Mouse (Mus musculus) forebrain, embryonic 15.5 days (tissue): Measurements from ENCODE around the gene Tktl1. TPM values are rescaled to one million over a fixed set of nuclear protein-coding genes. Genes with fewer than 3 reads are reported as not detected.

Source experiments
- ATAC-seq: fragments of 200-750 bp; cut with Nextera tagmentation; replicated peaks from 2 replicates; pipeline ENCODE4 v1.8.0; 2017; ENCODE audit warnings: mild to moderate bottlenecking, moderate TSS enrichment, moderate library complexity
- H3K27ac ChIP-seq: fragments of 300-500 bp; sonication (generic); replicated peaks from 2 replicates; pipeline ENCODE4 v1.5.1; 2015; ENCODE audit warnings: mild to moderate bottlenecking, inconsistent platforms
- H3K27me3 ChIP-seq: fragments of 300-500 bp; sonication (generic); 2 replicates; pipeline ENCODE4 v1.6.1; 2015; ENCODE audit warnings: inconsistent platforms
- H3K36me3 ChIP-seq: fragments of 300-500 bp; sonication (generic); 2 replicates; pipeline ENCODE4 v1.6.1; 2015; ENCODE audit warnings: mild to moderate bottlenecking, inconsistent platforms
- H3K4me1 ChIP-seq: fragments of 300-500 bp; sonication (generic); 2 replicates; pipeline ENCODE4 v1.6.1; 2015; ENCODE audit warnings: inconsistent platforms
- H3K4me2 ChIP-seq: fragments of 300-500 bp; sonication (generic); replicated peaks from 2 replicates; pipeline ENCODE4 v1.6.1; 2015; ENCODE audit warnings: mild to moderate bottlenecking, inconsistent platforms
- H3K4me3 ChIP-seq: fragments of 300-500 bp; sonication (generic); 2 replicates; pipeline ENCODE4 v1.5.1; 2015; ENCODE audit warnings: mild to moderate bottlenecking, inconsistent platforms
- H3K9ac ChIP-seq: fragments of 300-500 bp; sonication (generic); replicated peaks from 2 replicates; pipeline ENCODE4 v1.6.1; 2015; ENCODE audit warnings: mild to moderate bottlenecking, inconsistent platforms
- H3K9me3 ChIP-seq: fragments of 300-500 bp; sonication (generic); 2 replicates; pipeline ENCODE4 v1.6.1; 2016; ENCODE audit warnings: inconsistent platforms
- WGBS: fragments of 180-500 bp; shearing (Covaris S2); methylation state at CpG from one replicate; pipeline ENCODE4 v1.1.7; 2015; ENCODE audit warnings: mixed read lengths; 5-methylcytosine and 5-hydroxymethylcytosine counted together
- polyA plus RNA-seq: library from polyadenylated mRNA; unstranded; fragments of >200 nt; fragmentation: Nextera tagmentation; extraction: Ambion mirVana; gene quantifications from 2 replicates; pipeline ENCODE4 v1.2.1, GENCODE M21; 2015

The Tktl1 gene
- polyA plus RNA-seq, 1 experiment from 2014 or later, result not detected

DNA sequence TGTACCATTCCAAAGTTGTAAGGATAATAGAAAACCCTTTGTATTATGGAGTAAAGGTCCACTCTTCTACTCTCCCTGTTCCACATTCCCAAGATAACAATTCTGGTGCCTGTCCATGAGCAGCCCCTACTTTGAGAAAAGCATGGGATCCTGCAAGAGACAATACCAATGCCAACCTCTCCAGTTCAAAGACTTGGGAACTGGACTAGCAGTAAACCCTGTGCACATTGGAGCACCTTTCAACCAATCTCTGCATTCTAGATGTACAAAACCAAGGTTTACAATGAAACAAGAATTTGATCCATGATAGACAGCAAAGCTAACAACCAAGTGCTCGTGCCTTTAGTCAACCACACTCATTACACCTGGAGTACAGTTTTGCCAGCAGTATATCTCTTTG is 68.0 kb downstream of the Tktl1 start:
- Histone ChIP-seq H3K4me2 (peak overlapping the region; percentile 56), H3K4me3 (peak overlapping the region; percentile 62), H3K4me1 (peaks cover 16% of the 10 kb centered on the region), H3K27ac (peak overlapping the region; percentile 92), H3K36me3 (peaks cover 28% of the 10 kb centered on the region), H3K9me3 (no peaks in the 10 kb centered on the region), H3K9ac (peak overlapping the region; percentile 69), H3K27me3 (no peaks in the 10 kb centered on the region)
- WGBS, result 40% methylated on average over 1 of the region's 1 CpGs
- ATAC-seq, result no peak

DNA sequence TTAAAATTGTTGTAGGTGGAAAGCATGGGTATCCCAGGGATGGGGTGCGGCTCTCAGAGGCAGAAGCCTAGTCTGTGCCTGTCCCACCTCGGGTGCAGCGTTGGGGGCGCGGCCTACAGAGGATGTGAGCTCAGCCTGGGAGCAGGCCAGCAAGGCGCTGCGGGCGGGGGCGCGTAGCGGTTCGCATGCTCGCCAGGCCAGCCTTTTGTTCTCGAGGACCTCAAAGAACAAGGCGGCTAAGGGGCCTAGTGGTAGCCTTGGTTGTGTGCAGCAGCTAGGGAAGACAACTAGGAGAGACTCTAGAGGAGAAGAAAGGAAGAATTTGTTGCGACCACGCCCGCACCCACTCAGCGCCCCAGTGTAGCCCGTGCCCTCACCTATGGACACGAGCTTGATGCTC is 68.6 kb downstream of the Tktl1 start:
- Histone ChIP-seq H3K36me3 (peaks cover 23% of the 10 kb centered on the region), H3K27me3 (no peaks in the 10 kb centered on the region), H3K9ac (peak overlapping the region; percentile 69), H3K4me3 (peak overlapping the region; percentile 62), H3K9me3 (no peaks in the 10 kb centered on the region), H3K27ac (peak overlapping the region; percentile 92), H3K4me2 (peak overlapping the region; percentile 56), H3K4me1 (peaks cover 16% of the 10 kb centered on the region)
- ATAC-seq, result peak; percentile 46
- 26% methylated on average over 21 of the region's 21 CpGs for WGBS

DNA sequence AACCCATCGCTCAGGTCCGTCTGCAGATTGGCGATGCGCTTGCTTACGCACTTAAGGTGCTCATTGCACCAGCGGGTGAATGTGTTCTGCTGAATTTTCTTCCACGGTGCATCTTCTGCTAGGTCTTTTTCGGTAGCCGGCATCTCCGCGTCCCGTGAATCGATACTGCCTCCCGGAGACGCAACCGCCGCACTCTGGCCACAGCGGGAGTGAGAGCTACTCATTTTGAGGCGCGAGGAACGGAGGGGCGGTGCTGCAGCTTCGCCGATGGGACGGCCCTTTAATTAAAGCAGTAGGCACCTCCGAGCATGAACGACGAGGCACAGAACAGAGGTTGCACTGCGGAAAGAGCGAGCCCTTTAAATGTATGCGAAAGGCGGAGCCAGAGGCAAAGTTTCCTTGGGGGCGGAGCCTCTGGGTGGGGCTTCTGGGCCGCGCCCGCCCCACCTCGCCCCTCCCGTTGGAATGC is 69.2 kb downstream of the Tktl1 start:
- Histone ChIP-seq H3K4me3 (peak overlapping the region; percentile 62), H3K4me1 (peaks cover 16% of the 10 kb centered on the region), H3K36me3 (peaks cover 17% of the 10 kb centered on the region), H3K9me3 (no peaks in the 10 kb centered on the region), H3K27me3 (no peaks in the 10 kb centered on the region), H3K9ac (peak overlapping the region; percentile 69), H3K27ac (peak overlapping the region; percentile 92), H3K4me2 (peak overlapping the region; percentile 56)
- peak; percentile 91 for ATAC-seq
- 23% methylated on average over 38 of the region's 38 CpGs for WGBS

DNA sequence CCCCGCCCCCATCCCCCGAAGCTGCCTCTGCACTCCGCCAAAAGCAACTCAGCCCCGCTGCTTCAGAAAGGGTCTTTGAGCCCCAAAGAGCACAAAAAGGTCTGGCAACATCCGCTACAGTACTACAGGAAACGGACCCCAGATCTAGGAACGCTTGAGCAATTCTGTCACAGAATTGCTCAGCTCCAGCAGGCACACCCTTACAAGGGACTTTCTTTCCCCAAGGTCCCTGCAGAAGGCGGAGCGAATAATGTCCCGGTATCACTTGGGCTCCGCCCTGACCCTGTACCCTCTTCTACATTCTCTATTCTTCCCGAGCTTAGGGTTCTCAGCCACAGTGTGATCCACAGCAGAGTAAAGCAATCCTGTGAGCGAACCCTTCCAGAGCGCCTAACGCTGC is 69.6 kb downstream of the Tktl1 start:
- no peaks in the 10 kb centered on the region for H3K27me3 ChIP-seq
- ATAC-seq, result peak; percentile 46
- 28% methylated on average over 15 of the region's 15 CpGs for WGBS
- peaks cover 13% of the 10 kb centered on the region for H3K36me3 ChIP-seq
- H3K4me1 ChIP-seq, result peaks cover 16% of the 10 kb centered on the region
- H3K9ac ChIP-seq, result peak overlapping the region; percentile 47
- H3K27ac ChIP-seq, result peak overlapping the region; percentile 81
- H3K4me3 ChIP-seq, result peak overlapping the region; percentile 62
- peak overlapping the region; percentile 48 for H3K4me2 ChIP-seq
- no peaks in the 10 kb centered on the region for H3K9me3 ChIP-seq

DNA sequence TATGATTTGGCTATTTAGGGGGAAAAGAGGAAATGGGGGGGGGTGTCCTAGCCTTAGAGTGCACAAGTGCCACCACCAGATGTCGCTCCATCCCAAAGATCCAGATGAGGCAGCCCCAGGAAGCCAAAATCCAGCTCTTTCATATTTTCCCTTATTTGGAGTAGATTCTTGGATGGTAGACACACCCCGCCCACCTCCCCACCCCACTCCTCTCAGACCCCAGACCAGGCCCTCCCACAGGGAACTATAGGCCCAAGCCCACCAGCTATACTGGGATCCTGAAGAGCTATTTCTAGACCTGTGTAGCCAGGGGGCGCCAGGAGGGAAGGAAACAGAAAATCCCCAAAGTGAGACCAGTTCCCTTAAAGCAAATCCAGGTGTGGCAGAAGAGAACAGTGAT is 71.6 kb downstream of the Tktl1 start:
- no peak overlapping the region for H3K27ac ChIP-seq
- 0 out of 2 replicates have a peak overlapping the region, but pooled peaks have one; percentile 60 for H3K4me2 ChIP-seq
- peaks cover 5% of the 10 kb centered on the region for H3K4me1 ChIP-seq
- no peak for ATAC-seq
- WGBS, result 17% methylated on average over 3 of the region's 3 CpGs
- H3K36me3 ChIP-seq, result no peaks in the 10 kb centered on the region
- no peaks in the 10 kb centered on the region for H3K9me3 ChIP-seq
- no peaks in the 10 kb centered on the region for H3K27me3 ChIP-seq
- no peak overlapping the region for H3K4me3 ChIP-seq
- no peak overlapping the region for H3K9ac ChIP-seq

DNA sequence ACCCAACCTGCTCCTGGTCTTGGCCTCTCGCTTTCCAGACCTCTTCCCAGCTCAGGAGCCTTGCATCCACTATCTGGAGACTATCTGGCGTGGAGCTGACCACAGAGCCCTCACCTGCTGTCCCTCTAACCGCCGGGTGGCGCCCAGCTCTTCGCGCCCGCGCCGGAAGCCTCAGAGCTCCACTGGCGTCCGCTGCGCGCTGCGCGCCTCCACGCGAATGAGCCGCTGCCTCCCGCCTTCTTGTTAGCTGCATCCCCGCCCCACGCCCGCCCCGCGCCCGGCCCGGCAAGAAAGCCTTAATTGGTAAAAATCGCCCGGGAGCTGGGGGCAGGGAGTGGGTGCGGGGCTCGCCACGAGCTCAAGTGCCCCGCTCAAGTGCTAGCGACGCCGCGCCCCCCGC is 72.6 kb downstream of the Tktl1 start, which contains the start of gene Flna:
Gene Flna, minus strand, starts transcription at position 206 of the 400 bp plus-strand sequence.
- peak within 1 kb of the TSS; percentile 15; the same call in 1 of the 2 replicates for H3K27ac ChIP-seq

DNA sequence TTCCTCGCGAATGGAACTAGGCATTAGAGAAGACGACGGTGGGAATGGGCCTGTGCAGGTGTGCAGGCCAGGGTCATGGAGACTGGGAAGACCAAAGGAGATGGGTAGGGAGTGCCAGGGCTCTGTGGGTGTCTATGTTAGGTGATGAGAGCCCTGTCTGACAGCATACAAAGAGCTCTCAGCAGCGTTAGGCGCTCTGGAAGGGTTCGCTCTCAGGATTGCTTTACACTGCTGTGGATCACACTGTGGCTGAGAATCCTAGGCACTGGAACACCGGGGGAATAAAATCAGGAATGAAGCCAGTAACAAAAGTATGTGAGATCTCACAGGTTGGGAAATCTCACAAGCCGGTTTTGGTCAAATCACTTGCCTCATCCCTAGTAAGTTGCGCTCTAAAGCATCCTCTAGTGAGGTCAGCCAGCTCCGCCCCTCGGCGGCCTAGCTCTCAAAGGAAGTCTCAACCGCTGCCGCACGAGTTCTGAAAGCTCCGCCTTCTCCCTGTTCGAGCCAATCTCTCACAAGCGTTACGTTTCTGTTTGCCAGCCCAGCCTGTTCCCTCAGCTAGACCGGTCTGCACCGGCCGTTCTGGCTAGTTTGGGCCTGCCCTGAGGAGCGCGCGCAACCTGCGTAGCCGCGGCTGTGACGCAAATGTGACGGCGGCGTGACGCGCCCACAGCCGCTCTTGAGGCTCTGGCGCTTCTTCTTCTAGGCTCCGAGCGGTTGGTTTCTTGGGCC is 77.3 kb downstream of the Tktl1 start, which contains the start of gene Emd:
Gene Emd, plus strand, starts transcription at position 535 of the 735 bp plus-strand sequence.
- Histone ChIP-seq H3K27me3 (no peaks in the 10 kb centered on the region), H3K4me3 (peak within 1 kb of the TSS; percentile 58), H3K9me3 (no peaks in the 10 kb centered on the region), H3K9ac (peak within 1 kb of the TSS; percentile 73), H3K36me3 (0 out of 2 replicates have a peak, but pooled peaks cover 3% of the 10 kb centered on the region), H3K4me1 (peaks cover 14% of the 10 kb centered on the region), H3K4me2 (peak within 1 kb of the TSS; percentile 63), H3K27ac (peak within 1 kb of the TSS; percentile 92)
- ATAC-seq, result peak; percentile 97
- 24% methylated on average over 39 of the region's 39 CpGs for WGBS

More for the DNA sequence above, 72.6 kb downstream of the Tktl1 start, which contains the start of gene Flna:
- peak within 1 kb of the TSS; percentile 44 for H3K4me3 ChIP-seq
- ATAC-seq, result no peak
- no peaks in the 10 kb centered on the region for H3K4me1 ChIP-seq
- H3K9me3 ChIP-seq, result no peaks in the 10 kb centered on the region
- WGBS, result 23% methylated on average over 38 of the region's 38 CpGs
- peak within 1 kb of the TSS; percentile 49 for H3K9ac ChIP-seq
- H3K4me2 ChIP-seq, result peak within 1 kb of the TSS; percentile 60
- H3K36me3 ChIP-seq, result no peaks in the 10 kb centered on the region
- H3K27me3 ChIP-seq, result no peaks in the 10 kb centered on the region

DNA sequence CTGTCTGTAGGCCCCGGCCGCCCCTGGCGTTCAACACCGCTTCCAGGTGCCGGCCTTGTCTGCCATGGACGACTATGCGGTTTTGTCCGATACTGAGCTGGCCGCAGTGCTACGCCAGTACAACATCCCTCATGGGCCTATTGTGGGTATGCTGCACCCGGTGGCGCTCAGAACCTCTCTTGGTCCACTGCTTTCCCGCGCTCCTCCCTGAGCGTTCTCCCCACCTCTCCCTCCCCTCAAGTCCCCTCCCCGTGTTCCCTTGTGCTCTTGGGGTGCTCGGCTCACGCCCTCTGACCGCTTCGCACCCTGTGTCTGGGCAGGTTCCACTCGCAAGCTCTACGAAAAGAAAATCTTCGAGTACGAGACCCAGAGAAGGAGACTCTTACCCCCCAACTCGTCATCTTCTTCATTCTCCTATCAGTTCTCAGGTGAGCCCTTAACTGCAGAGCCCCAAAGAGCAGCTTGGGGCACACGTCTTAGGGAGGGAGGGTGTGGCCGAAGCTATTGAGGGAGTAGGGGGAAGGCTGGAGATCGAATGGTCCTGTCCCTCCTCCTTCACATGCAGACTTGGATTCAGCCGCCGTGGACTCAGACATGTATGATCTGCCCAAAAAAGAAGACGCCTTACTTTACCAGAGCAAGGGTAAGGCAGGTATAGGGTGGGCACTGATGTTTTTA is 78.0 kb downstream of the Tktl1 start:
- peak overlapping the region; percentile 63 for H3K4me2 ChIP-seq
- peak overlapping the region; percentile 73 for H3K9ac ChIP-seq
- peak overlapping the region; percentile 92 for H3K27ac ChIP-seq
- H3K27me3 ChIP-seq, result no peaks in the 10 kb centered on the region
- WGBS, result 22% methylated on average over 31 of the region's 31 CpGs
- H3K9me3 ChIP-seq, result no peaks in the 10 kb centered on the region
- no peak; the same call in none of the 2 replicates for ATAC-seq
- peaks cover 14% of the 10 kb centered on the region for H3K4me1 ChIP-seq
- H3K4me3 ChIP-seq, result peak overlapping the region; percentile 58
- 0 out of 2 replicates have a peak, but pooled peaks cover 3% of the 10 kb centered on the region for H3K36me3 ChIP-seq

DNA sequence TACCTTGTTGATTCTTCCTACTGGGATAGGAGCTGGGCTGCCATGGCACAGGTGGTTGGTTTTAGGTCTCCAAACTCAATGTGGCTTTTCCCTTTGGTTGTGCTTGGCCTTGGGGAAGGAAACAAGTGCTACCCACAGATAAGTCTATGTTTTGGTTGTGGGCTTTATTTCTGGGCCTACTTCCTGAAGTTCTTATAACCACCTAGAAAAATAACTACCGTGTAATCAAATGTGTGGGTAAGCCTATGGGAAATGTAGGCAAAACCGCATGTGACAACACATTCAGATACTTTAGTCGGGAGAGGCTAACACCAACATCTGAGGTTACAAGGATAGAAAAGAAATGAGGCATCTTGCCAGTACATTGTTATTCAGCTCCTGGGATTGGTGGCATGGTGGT is 80.7 kb downstream of the Tktl1 start:
- Histone ChIP-seq H3K4me3 (no peak overlapping the region), H3K4me2 (no peak overlapping the region), H3K9me3 (no peaks in the 10 kb centered on the region), H3K27ac (no peak overlapping the region), H3K27me3 (no peaks in the 10 kb centered on the region), H3K36me3 (0 out of 2 replicates have a peak, but pooled peaks cover 3% of the 10 kb centered on the region), H3K9ac (no peak overlapping the region), H3K4me1 (peaks cover 14% of the 10 kb centered on the region)
- no peak for ATAC-seq
- WGBS, result 94% methylated on average over 3 of the region's 3 CpGs

Other genes starting within 250 kb of the Tktl1 start
- gene Renbp, start 246.4 kb upstream of the Tktl1 start, polyA plus RNA-seq, result 8.3 and 9.3 TPM in 2 replicates
- gene Hcfc1, start 210.9 kb upstream of the Tktl1 start, polyA plus RNA-seq, result 59.4 and 61.6 TPM in 2 replicates
- gene Irak1, start 153.3 kb upstream of the Tktl1 start, polyA plus RNA-seq, result 33.3 and 38.2 TPM in 2 replicates
- gene Opn1mw, start 49.8 kb upstream of the Tktl1 start, polyA plus RNA-seq, result not detected in 2 replicates
- gene Mecp2, start 41.9 kb upstream of the Tktl1 start, polyA plus RNA-seq, result 15.9 and 16.4 TPM in 2 replicates
- not detected in 2 replicates for gene Tex28, start 9.4 kb upstream of the Tktl1 start, polyA plus RNA-seq
- 105 and 116 TPM in 2 replicates for gene Flna, start 72.6 kb downstream of the Tktl1 start, polyA plus RNA-seq
- gene Emd, start 77.4 kb downstream of the Tktl1 start, polyA plus RNA-seq, result 17.7 and 18.1 TPM in 2 replicates
- gene Rpl10, start 93.6 kb downstream of the Tktl1 start, polyA plus RNA-seq, result 503 and 525 TPM in 2 replicates
- 93.6 and 101 TPM in 2 replicates for gene Taz, start 104.7 kb downstream of the Tktl1 start, polyA plus RNA-seq
- 2.2 and 2.4 TPM in 2 replicates for gene Dnase1l1, start 105.1 kb downstream of the Tktl1 start, polyA plus RNA-seq
- gene Atp6ap1, start 119.8 kb downstream of the Tktl1 start, polyA plus RNA-seq, result 185 and 191 TPM in 2 replicates
- 923 and 936 TPM in 2 replicates for gene Gdi1, start 127.7 kb downstream of the Tktl1 start, polyA plus RNA-seq
- 65.1 and 65.6 TPM in 2 replicates for gene Fam50a, start 135.8 kb downstream of the Tktl1 start, polyA plus RNA-seq
- 63.0 and 68.8 TPM in 2 replicates for gene Plxna3, start 151.8 kb downstream of the Tktl1 start, polyA plus RNA-seq
- gene Lage3, start 176.4 kb downstream of the Tktl1 start, polyA plus RNA-seq, result 82.9 and 87.9 TPM in 2 replicates
- 68.4 and 69.0 TPM in 2 replicates for gene Ubl4a, start 196.0 kb downstream of the Tktl1 start, polyA plus RNA-seq
- gene Slc10a3, start 196.1 kb downstream of the Tktl1 start, polyA plus RNA-seq, result 6.9 and 7.0 TPM in 2 replicates
- gene Fam3a, start 216.0 kb downstream of the Tktl1 start, polyA plus RNA-seq, result 36.3 and 40.1 TPM in 2 replicates
- 18.1 and 19.7 TPM in 2 replicates for gene Ikbkg, start 216.0 kb downstream of the Tktl1 start, polyA plus RNA-seq